Mouse (Mus musculus) heart, embryonic 14.5 days (tissue): ENCODE results near the gene Ptges2. TPM values are rescaled to one million over a fixed set of nuclear protein-coding genes. Genes with fewer than 3 reads are reported as not detected.
"Not testable (repeated sequence)": the region's sequence is repeated elsewhere in the genome, so short reads cannot be mapped to it uniquely, and the experiment has no call there.

Source experiments
- ATAC-seq: fragments of 200-750 bp; cut with Nextera tagmentation; 2 replicates; pipeline ENCODE4 v1.8.0; 2017; ENCODE audit warnings: low read depth, moderate TSS enrichment; ENCODE audit not compliant: insufficient number of reproducible peaks, insufficient read depth, low FRiP score
- H3K27ac ChIP-seq, 2 experiments: fragments of 200-500 bp in 1 of 2; fragments of 300-500 bp in 1 of 2; sonication (generic) in 1 of 2; replicated peaks in 1 of 2; 2 replicates each; pipeline ENCODE4 v1.5.1; 2012 to 2014; ENCODE audit warnings: low read depth in 2 of 2, low read length in 2 of 2, control low read depth in 1 of 2, mild to moderate bottlenecking in 1 of 2, mixed read lengths in 1 of 2; ENCODE audit not compliant: control insufficient read depth in 1 of 2, insufficient read depth in 1 of 2
- H3K27me3 ChIP-seq: fragments of 300-500 bp; sonication (generic); 2 replicates; pipeline ENCODE4 v1.6.1; 2014; ENCODE audit warnings: mild to moderate bottlenecking, low read length, control low read depth; ENCODE audit not compliant: control insufficient read depth, insufficient read depth
- H3K36me3 ChIP-seq: fragments of 300-500 bp; sonication (generic); 2 replicates; pipeline ENCODE4 v1.6.1; 2014; ENCODE audit warnings: mild to moderate bottlenecking, control low read depth, low read length, mixed read lengths; ENCODE audit not compliant: control insufficient read depth, insufficient read depth
- H3K4me1 ChIP-seq, 2 experiments: fragments of 200-500 bp in 1 of 2; fragments of 300-500 bp in 1 of 2; sonication (generic) in 1 of 2; 2 replicates each; pipeline ENCODE4 v1.6.1; 2012 to 2014; ENCODE audit warnings: low read length in 2 of 2, control low read depth in 1 of 2, mixed read lengths in 1 of 2; ENCODE audit not compliant: control insufficient read depth in 2 of 2, insufficient read depth in 2 of 2
- H3K4me2 ChIP-seq: fragments of 300-500 bp; sonication (generic); 2 replicates; pipeline ENCODE4 v1.6.1; 2014; ENCODE audit warnings: mild to moderate bottlenecking, low read length
- H3K4me3 ChIP-seq, 2 experiments: fragments of 200-500 bp in 1 of 2; fragments of 300-500 bp in 1 of 2; sonication (generic) in 1 of 2; 2 replicates each; pipeline ENCODE4 v1.5.1; 2012 to 2014; ENCODE audit warnings: low read length in 2 of 2, mild to moderate bottlenecking in 2 of 2, control low read depth in 1 of 2, low read depth in 1 of 2, moderate library complexity in 1 of 2; ENCODE audit not compliant: control insufficient read depth in 1 of 2, insufficient read depth in 1 of 2
- H3K9ac ChIP-seq: fragments of 300-500 bp; sonication (generic); 2 replicates; pipeline ENCODE4 v1.6.1; 2014; ENCODE audit warnings: mild to moderate bottlenecking, low read length
- H3K9me3 ChIP-seq: fragments of 300-500 bp; sonication (generic); 2 replicates; pipeline ENCODE4 v1.6.1; 2016; ENCODE audit warnings: low read length, control low read depth; ENCODE audit not compliant: control insufficient read depth
- WGBS: fragments of 180-500 bp; shearing (Covaris S2); extraction: QIAGEN DNeasy Blood & Tissue Kit; methylation state at CpG from one replicate; pipeline ENCODE4 v1.1.7; 2014; 5-methylcytosine and 5-hydroxymethylcytosine counted together
- polyA plus RNA-seq: library from polyadenylated mRNA; unstranded; fragments of >200 nt; fragmentation: Nextera tagmentation; extraction: Ambion mirVana; gene quantifications from 2 replicates; pipeline ENCODE4 v1.2.1, GENCODE M21; 2014

The Ptges2 gene
- polyA plus RNA-seq, 1 experiment from 2014 or later: 43.7 TPM

GRCm38 (mm10) chr2:32361437-32361836 lies 34.3 kb upstream of the Ptges2 start:
- peaks cover 23% of the 10 kb centered on the region for H3K36me3 ChIP-seq
- H3K9ac ChIP-seq: peak overlapping the region; percentile 67
- no peaks in the 10 kb centered on the region; the same call in 1 of the 2 replicates for H3K27me3 ChIP-seq
- peaks cover 11 to 21% of the 10 kb centered on the region in 2 experiments for H3K4me1 ChIP-seq
- H3K4me2 ChIP-seq: peak overlapping the region; percentile 86
- H3K9me3 ChIP-seq: no peaks in the 10 kb centered on the region
- under 1% methylated on average over 24 of the region's 24 CpGs for WGBS
- peak; percentile 62; the same call in 1 of the 2 replicates for ATAC-seq
- no peak overlapping the region for H3K27ac ChIP-seq
- H3K4me3 ChIP-seq: peak overlapping the region; percentile 40 to 45

- H3K27me3 ChIP-seq, H3K9me3 ChIP-seq, ATAC-seq: not testable (repeated sequence)
- H3K27ac ChIP-seq: peak overlapping the region in 1 of 2 experiments; percentile 76; a peak in 2 of 4 replicates
- H3K4me3 ChIP-seq: peak overlapping the region; percentile 69 to 80
- H3K36me3 ChIP-seq: peaks cover 30% of the 10 kb centered on the region
- peak overlapping the region; percentile 78 for H3K9ac ChIP-seq
- H3K4me2 ChIP-seq: peak overlapping the region; percentile 79
- H3K4me1 ChIP-seq: peaks cover 11 to 21% of the 10 kb centered on the region in 2 experiments
- WGBS: 39% methylated on average over 5 of the region's 5 CpGs
These were observed 33.4 kb upstream of the Ptges2 start for GRCm38 (mm10) chr2:32362274-32362673.

- under 1% methylated on average over 51 of the region's 53 CpGs for WGBS
These were observed 32.8 kb upstream of the Ptges2 start for GRCm38 (mm10) chr2:32362817-32363340.

GRCm38 (mm10) chr2:32363376-32364106 lies 32.2 kb upstream of the Ptges2 start:
- H3K4me2 ChIP-seq: peak overlapping the region; percentile 79
- H3K9me3 ChIP-seq: no peaks in the 10 kb centered on the region
- no peak for ATAC-seq
- no peaks in the 10 kb centered on the region; the same call in 1 of the 2 replicates for H3K27me3 ChIP-seq
- H3K36me3 ChIP-seq: peaks cover 43% of the 10 kb centered on the region
- H3K27ac ChIP-seq: peak overlapping the region; percentile 76 to 79
- peaks cover 11 to 21% of the 10 kb centered on the region in 2 experiments for H3K4me1 ChIP-seq
- peak overlapping the region; percentile 69 to 80 for H3K4me3 ChIP-seq
- H3K9ac ChIP-seq: peak overlapping the region; percentile 78
- WGBS: 6% methylated on average over 19 of the region's 19 CpGs

More at GRCm38 (mm10) chr2:32362817-32363340, 32.8 kb upstream of the Ptges2 start:
- peaks cover 11 to 21% of the 10 kb centered on the region in 2 experiments for H3K4me1 ChIP-seq
- peaks cover 36% of the 10 kb centered on the region for H3K36me3 ChIP-seq
- peak overlapping the region; percentile 69 to 80 for H3K4me3 ChIP-seq
- peak overlapping the region; percentile 78 for H3K9ac ChIP-seq
- H3K9me3 ChIP-seq: no peaks in the 10 kb centered on the region
- no peaks in the 10 kb centered on the region; the same call in 1 of the 2 replicates for H3K27me3 ChIP-seq
- ATAC-seq: peak; percentile 77
- H3K27ac ChIP-seq: peak overlapping the region; percentile 76 to 79
- peak overlapping the region; percentile 79 for H3K4me2 ChIP-seq

GRCm38 (mm10) chr2:32364121-32364520 lies 31.6 kb upstream of the Ptges2 start:
- no peak overlapping the region; a peak in 1 of 4 replicates for H3K27ac ChIP-seq
- H3K4me1 ChIP-seq: peaks cover 11 to 21% of the 10 kb centered on the region in 2 experiments
- peak overlapping the region; percentile 78; the same call in 1 of the 2 replicates for H3K9ac ChIP-seq
- H3K4me2 ChIP-seq: peak overlapping the region; percentile 79
- H3K9me3 ChIP-seq: no peaks in the 10 kb centered on the region
- H3K27me3 ChIP-seq: no peaks in the 10 kb centered on the region; the same call in 1 of the 2 replicates
- peak overlapping the region; percentile 69 to 80; a peak in 2 of 4 replicates for H3K4me3 ChIP-seq
- peaks cover 47% of the 10 kb centered on the region for H3K36me3 ChIP-seq
- WGBS: 78% methylated on average over 8 of the region's 8 CpGs
- no peak for ATAC-seq

GRCm38 (mm10) chr2:32367315-32367714 lies 28.4 kb upstream of the Ptges2 start:
- 92% methylated on average over 5 of the region's 5 CpGs for whole genome bisulfite sequencing
- Histone ChIP-seq H3K27me3 (no peaks in the 10 kb centered on the region), H3K9ac (no peak overlapping the region), H3K4me2 (no peak overlapping the region), H3K4me3 (no peak overlapping the region), H3K4me1 (peaks cover 6 to 9% of the 10 kb centered on the region in 2 experiments), H3K36me3 (peaks cover 79% of the 10 kb centered on the region), H3K9me3 (no peaks in the 10 kb centered on the region), H3K27ac (no peak overlapping the region)
- no peak for ATAC-seq

- H3K4me2 ChIP-seq: no peak overlapping the region
- no peaks in the 10 kb centered on the region for H3K27me3 ChIP-seq
- ATAC-seq: no peak
- H3K4me1 ChIP-seq: peaks cover 4 to 13% of the 10 kb centered on the region in 2 experiments
- H3K36me3 ChIP-seq: peaks cover 93% of the 10 kb centered on the region
- H3K4me3 ChIP-seq: no peak overlapping the region
- H3K9me3 ChIP-seq: no peaks in the 10 kb centered on the region
- H3K27ac ChIP-seq: no peak overlapping the region
- WGBS: 65% methylated on average over 10 of the region's 10 CpGs
- H3K9ac ChIP-seq: no peak overlapping the region
These were observed 21.5 kb upstream of the Ptges2 start for GRCm38 (mm10) chr2:32374191-32374590.
